Mouse (Mus musculus) liver, adult 2 months (tissue): Measurements from ENCODE around the gene Vangl1. TPM values are rescaled to one million over a fixed set of nuclear protein-coding genes. Genes with fewer than 3 reads are reported as not detected.
A peak's percentile ranks its signal among the peaks of the same experiment; 100 is the strongest.

Source experiments
- DNase-seq: peaks from one replicate; pipeline ENCODE4 v3.0.0-alpha.2; 2011; ENCODE audit warnings: low read depth, low spot score; ENCODE audit errors: extremely low read depth
- H3K27ac ChIP-seq: fragments of 200-500 bp; replicated peaks from 2 replicates; pipeline ENCODE4 v1.5.1; 2012; ENCODE audit warnings: low read depth, mild to moderate bottlenecking, control low read depth, inconsistent platforms, low read length; ENCODE audit not compliant: insufficient read depth
- H3K27me3 ChIP-seq: fragments of 200-500 bp; 2 replicates; pipeline ENCODE4 v1.6.1; 2012; ENCODE audit warnings: mild to moderate bottlenecking, moderate library complexity, low read length, inconsistent platforms; ENCODE audit not compliant: control insufficient read depth, insufficient read depth
- H3K36me3 ChIP-seq: fragments of 200-500 bp; 2 replicates; pipeline ENCODE4 v1.6.1; 2012; ENCODE audit warnings: low read length, inconsistent platforms; ENCODE audit not compliant: control insufficient read depth, insufficient read depth
- H3K4me1 ChIP-seq: fragments of 200-500 bp; 2 replicates; pipeline ENCODE4 v1.6.1; 2011; ENCODE audit warnings: low read length; ENCODE audit not compliant: control insufficient read depth, insufficient read depth
- H3K4me3 ChIP-seq: fragments of 200-500 bp; 2 replicates; pipeline ENCODE4 v1.5.1; 2011; ENCODE audit warnings: low read depth, mild to moderate bottlenecking, control low read depth, low read length, moderate library complexity; ENCODE audit not compliant: insufficient read depth
- H3K79me2 ChIP-seq: fragments of 200-500 bp; 2 replicates; pipeline ENCODE4 v1.6.1; 2012; ENCODE audit warnings: inconsistent platforms, mild to moderate bottlenecking, low read length, moderate library complexity; ENCODE audit not compliant: control insufficient read depth, insufficient read depth
- H3K9ac ChIP-seq: fragments of 200-500 bp; 2 replicates; pipeline ENCODE4 v1.6.1; 2012; ENCODE audit warnings: low read depth, mild to moderate bottlenecking, control low read depth, inconsistent platforms, low read length
- CTCF ChIP-seq: fragments of 200-500 bp; IDR thresholded peaks from 2 replicates; pipeline ENCODE4 v1.5.1; 2011; ENCODE audit warnings: low read depth, low read length, control low read depth
- POLR2A ChIP-seq: fragments of 200-500 bp; IDR thresholded peaks from 2 replicates; pipeline ENCODE4 v1.6.1; 2011; ENCODE audit warnings: low read length, control low read depth; ENCODE audit not compliant: insufficient read depth; ENCODE audit errors: extremely low read depth
- WGBS: fragments of 180-500 bp; shearing (Covaris S2); methylation state at CpG from one replicate; pipeline ENCODE4 v1.1.7; 2018; 5-methylcytosine and 5-hydroxymethylcytosine counted together
- polyA plus RNA-seq: library from polyadenylated mRNA; depleted of rRNA; stranded (reverse); fragments of >200 nt; gene quantifications from 2 replicates; pipeline ENCODE4 v1.2.3, GENCODE M21; 2012
- total RNA-seq: library from RNA; depleted of rRNA; stranded (reverse); fragments of >200 nt; gene quantifications from 2 replicates; pipeline ENCODE4 v1.2.3, GENCODE M21; 2014

Gene Vangl1
- total and polyA plus RNA-seq, 2 experiments, result 3.6 to 7.8 TPM

DNA sequence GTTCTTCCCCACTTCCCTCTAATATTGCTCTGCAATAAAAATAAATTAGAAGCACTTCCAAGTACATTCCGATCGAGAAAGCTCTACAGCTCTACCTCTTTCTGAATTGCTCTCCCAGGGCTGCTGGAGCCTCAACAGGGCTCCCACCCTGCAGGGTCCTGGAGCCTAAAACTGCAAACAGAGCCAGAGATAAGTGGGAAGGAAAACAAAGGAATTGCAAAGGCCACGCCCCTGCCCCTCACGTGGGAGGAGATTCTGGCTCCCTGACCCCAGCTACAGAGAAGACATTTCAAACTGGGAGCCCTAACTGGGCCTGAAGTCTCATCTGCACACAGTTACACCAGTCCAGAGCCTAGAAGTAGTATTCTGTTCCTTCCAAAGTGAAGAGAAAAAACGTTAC lies 6.7 kb downstream of the Vangl1 start:
- peaks cover 15% of the 10 kb centered on the region; the same call in 1 of the 2 replicates for H3K79me2 ChIP-seq
- TF ChIP-seq POLR2A, result no peak
- no peaks in the 10 kb centered on the region for H3K27me3 ChIP-seq
- no peak overlapping the region for H3K4me3 ChIP-seq
- no peak overlapping the region for H3K9ac ChIP-seq
- H3K27ac ChIP-seq, result no peak overlapping the region
- H3K36me3 ChIP-seq, result peaks cover 3% of the 10 kb centered on the region; the same call in 1 of the 2 replicates
- WGBS, result 63% methylated on average over 5 of the region's 5 CpGs
- no peak for DNase-seq
- peaks cover 2% of the 10 kb centered on the region; the same call in 1 of the 2 replicates for H3K4me1 ChIP-seq

DNA sequence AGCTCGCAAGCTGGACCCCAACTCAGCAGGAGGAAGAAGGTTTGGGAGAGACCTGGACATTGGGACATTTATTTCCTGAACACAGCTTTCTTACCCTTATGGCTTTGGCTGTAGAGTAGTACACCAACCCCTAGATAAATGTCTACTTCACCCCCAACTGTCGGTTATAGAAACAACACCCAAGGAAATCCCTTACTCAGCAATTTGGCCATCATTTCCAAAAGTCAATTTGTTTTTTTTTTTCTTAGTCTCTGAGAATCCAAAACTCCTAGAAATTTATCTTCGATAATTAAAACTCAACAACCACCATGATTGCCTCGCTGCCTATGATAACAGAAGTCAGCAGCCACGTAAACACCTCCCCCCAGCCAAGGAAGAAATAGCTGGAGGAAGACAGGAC lies 7.3 kb downstream of the Vangl1 start:
- WGBS, result 86% methylated on average over 5 of the region's 5 CpGs
- no peak for TF ChIP-seq CTCF
- TF ChIP-seq POLR2A, result no peak
- Histone ChIP-seq H3K27me3 (no peaks in the 10 kb centered on the region), H3K4me1 (peaks cover 4% of the 10 kb centered on the region; the same call in 1 of the 2 replicates), H3K9ac (no peak overlapping the region), H3K36me3 (peaks cover 3% of the 10 kb centered on the region; the same call in 1 of the 2 replicates), H3K79me2 (peaks cover 16% of the 10 kb centered on the region; the same call in 1 of the 2 replicates), H3K27ac (no peak overlapping the region), H3K4me3 (no peak overlapping the region)
- no peak for DNase-seq

DNA sequence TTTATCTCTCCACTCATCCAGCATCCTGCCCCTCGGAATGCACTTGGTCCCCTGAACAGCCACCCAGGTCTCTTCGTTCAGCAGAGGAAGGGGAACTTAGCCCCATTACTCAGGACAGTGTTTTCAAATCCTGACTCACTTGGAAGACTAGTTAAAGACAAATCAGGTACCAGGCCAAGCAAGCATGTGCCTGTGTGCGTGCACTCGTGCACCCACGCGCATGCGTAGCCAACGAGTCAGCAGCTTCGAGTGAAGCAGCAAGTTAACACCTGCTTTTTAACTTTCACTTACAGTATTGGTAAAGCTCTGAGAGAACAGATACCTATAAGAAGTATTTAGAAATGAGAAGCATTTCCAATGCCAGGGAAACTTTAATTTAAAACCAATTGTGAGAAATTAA lies 8.3 kb downstream of the Vangl1 start:
- H3K4me1 ChIP-seq, result peaks cover 4% of the 10 kb centered on the region; the same call in 1 of the 2 replicates
- no peak overlapping the region for H3K4me3 ChIP-seq
- DNase-seq, result no peak
- H3K27me3 ChIP-seq, result no peaks in the 10 kb centered on the region
- H3K9ac ChIP-seq, result no peak overlapping the region
- WGBS, result 92% methylated on average over 9 of the region's 9 CpGs
- H3K79me2 ChIP-seq, result peaks cover 14% of the 10 kb centered on the region; the same call in 1 of the 2 replicates
- peaks cover 3% of the 10 kb centered on the region; the same call in 1 of the 2 replicates for H3K36me3 ChIP-seq
- no peak for TF ChIP-seq CTCF
- TF ChIP-seq POLR2A, result no peak
- H3K27ac ChIP-seq, result no peak overlapping the region

DNA sequence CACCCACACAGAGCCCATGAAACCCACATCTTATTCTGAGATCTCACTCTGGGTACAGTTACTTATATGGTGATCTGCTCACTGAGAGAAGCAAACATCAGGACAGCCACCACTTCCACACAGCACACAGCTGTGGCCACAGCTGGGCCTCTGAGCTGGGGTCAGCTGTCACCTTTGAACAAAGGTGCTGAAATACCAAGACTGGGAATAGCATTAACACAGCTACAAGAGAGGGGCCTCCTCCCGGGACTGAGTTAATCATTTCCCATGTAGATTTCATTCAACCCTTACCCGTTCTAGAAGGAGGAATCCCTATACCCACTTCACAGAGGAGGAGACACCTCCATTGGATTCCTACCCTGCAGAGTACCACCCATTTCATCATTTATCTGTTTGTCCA lies 8.7 kb downstream of the Vangl1 start:
- Histone ChIP-seq H3K27me3 (no peaks in the 10 kb centered on the region), H3K27ac (no peak overlapping the region)
- WGBS, result 44% methylated on average over 2 of the region's 2 CpGs

DNA sequence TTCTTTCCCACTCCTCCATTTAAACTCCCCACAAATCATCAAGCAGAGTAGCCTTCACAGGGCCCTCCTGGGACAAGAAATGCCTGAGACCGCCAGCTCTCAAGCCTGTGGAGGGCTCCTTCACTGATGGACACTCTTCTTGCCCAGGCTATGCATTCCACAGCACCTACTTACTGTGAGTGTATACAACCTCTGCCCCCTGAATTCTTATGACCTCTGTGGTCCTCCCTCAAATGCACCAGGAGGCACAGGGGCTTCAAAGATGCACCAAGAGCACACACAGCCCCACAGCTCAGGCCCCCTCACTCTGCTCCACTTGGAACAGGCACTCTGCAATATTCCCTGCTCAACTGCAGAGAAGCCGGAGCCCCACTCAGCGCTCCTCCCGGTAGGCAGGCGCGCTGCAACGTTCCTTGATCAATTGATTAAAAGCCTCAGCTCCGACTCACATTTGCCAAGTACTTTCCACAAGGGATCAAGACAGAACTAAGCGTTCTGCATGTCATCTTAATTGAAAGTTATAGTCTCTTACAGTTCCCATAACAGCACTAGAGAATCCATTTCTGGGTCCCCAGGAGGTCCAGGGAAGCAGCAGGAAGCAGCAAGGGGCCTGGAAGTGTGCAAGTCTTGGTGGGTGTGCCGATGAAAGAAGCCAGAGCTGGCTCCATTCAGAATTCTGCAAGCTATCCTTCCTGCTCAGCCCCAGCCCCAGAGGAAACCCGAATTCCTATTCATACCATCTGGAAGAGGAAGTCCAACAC lies 10.0 kb downstream of the Vangl1 start:
- Histone ChIP-seq H3K4me3 (no peak overlapping the region), H3K4me1 (peaks cover 4% of the 10 kb centered on the region; the same call in 1 of the 2 replicates), H3K36me3 (peaks cover 3% of the 10 kb centered on the region; the same call in 1 of the 2 replicates), H3K27me3 (no peaks in the 10 kb centered on the region), H3K27ac (0 out of 2 replicates have a peak overlapping the region, but pooled peaks have one; percentile 4), H3K9ac (no peak overlapping the region), H3K79me2 (peaks cover 10% of the 10 kb centered on the region; the same call in 1 of the 2 replicates)
- TF ChIP-seq POLR2A, result no peak
- no peak for TF ChIP-seq CTCF
- WGBS, result 74% methylated on average over 11 of the region's 11 CpGs
- DNase-seq, result no peak

More for the DNA sequence above, 8.7 kb downstream of the Vangl1 start:
- peaks cover 14% of the 10 kb centered on the region; the same call in 1 of the 2 replicates for H3K79me2 ChIP-seq
- no peak for DNase-seq
- peaks cover 3% of the 10 kb centered on the region; the same call in 1 of the 2 replicates for H3K36me3 ChIP-seq
- no peak overlapping the region for H3K9ac ChIP-seq
- H3K4me1 ChIP-seq, result peaks cover 4% of the 10 kb centered on the region; the same call in 1 of the 2 replicates
- TF ChIP-seq POLR2A (no peak), CTCF (no peak)
- H3K4me3 ChIP-seq, result no peak overlapping the region
